Mouse (Mus musculus): ENCODE results near the gene Col8a2.
A peak's percentile ranks its signal among the peaks of the same experiment; 100 is the strongest.

Col8a2 gene

DNA sequence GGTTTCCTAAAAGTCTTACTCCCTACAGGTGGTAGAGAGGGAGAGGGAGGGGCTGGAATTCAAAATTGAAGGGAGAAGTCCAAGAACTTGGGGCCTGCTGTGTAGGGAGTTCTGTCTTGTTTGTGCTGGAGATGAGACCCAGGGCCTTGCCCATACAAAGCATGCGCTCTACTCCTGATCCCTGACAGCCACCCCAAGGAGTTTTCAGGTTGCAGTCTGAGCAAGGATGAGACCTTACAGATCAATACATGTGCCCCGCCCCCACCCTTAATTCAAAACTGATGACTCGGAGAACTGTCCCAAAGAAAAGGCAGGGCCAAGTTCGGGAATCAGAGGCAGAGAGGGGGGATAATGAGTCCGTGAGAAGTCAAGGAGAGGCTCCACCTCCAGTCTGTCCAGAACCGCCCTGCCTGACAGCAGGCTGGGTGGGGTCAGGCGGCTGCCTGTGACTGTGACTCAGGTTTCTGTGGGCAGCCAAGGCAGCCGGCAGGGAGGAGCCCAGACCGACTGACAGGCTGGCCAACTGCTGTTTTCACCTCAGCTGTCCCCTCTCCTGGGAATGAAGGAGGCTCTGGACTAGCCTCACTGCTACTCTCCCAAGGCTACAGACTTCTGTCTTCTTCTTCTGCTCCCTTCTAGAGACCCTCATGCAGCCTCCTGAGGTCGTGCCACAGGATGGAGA lies 25.9 kb upstream of the Col8a2 start:
- peak in 1 of 2 experiments; percentile 45 for DNase-seq (ENCODE audit: low spot score in 2 of 2)

DNA sequence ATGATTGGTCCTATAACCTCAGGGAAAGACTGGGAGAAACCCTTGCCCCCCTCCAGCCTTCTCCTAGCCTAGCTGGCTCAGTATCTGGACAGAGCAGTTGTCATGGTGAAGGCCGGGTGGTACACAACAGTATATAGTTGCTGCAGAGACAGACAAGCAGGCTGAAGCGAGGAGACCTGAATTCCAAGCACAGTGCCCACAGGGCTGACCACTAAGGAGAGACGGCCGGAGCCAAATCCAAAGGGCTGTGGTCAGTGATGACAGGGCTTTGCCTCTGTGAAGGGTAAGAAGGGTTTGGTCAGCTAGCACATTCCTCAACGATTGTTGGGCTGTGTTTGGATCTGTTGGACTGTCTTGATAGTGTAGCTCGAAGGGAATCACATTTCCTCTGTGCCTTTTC lies 25.3 kb upstream of the Col8a2 start:
- no peak for DNase-seq (ENCODE audit: low spot score in 2 of 2)

DNA sequence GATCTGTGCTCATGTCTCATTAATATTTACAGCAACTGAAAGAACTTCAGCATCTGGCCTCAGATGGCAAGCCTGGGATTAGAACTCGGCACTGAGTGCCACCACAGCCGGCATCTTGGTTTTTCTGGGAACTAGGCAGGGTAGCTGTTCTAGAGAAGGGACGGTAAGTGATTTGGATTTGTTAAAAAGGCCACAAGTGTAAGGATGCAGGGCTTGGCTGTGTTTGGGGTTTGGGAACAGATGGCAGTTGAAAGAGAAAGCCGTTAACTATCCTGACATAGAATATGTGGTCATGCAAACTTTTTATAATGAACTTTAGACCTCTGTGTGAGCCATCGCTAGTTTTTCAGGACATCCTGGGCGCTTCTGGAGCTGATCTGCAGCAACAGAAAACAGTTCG lies 24.9 kb upstream of the Col8a2 start:
- DNase-seq (ENCODE audit: low spot score in 2 of 2) = no peak

DNA sequence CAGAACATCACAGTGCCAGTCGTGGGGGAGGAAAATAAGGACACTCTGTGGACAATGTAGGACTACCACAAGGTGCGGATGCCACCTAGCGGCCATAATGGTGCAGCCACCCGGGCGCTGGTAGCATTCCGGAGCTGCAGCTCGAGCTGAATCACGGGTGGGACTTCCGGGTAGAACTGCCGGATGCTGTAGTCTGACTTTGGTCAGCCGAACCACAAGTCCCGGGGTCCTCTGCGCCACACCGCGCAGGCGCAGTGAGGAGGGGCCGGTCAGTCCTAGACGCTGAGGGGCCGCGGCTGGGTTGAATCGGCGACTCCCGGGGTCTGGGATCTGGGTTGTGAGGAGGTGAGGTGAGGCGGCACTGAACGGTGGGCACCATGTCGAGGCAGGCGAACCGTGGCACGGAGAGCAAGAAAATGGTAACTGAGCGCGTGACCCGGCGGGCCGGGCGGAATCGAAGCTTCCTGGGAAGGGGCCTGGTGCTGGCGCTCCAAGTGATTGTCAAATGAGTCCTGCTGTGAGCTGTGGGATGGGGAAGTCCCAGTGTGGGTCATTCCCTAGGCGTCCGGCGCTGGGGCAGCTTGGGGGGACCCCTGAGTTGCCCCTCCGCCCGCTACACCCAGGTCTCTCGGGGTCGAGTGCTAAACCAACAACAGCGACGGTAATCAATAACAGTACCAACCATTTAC lies 24.3 kb upstream of the Col8a2 start, which contains the start of gene Trappc3:
Gene Trappc3, plus strand, starts transcription at position 207 of the 689 bp plus-strand sequence.
- DNase-seq (ENCODE audit: low spot score in 2 of 2) = peak; percentile 100

DNA sequence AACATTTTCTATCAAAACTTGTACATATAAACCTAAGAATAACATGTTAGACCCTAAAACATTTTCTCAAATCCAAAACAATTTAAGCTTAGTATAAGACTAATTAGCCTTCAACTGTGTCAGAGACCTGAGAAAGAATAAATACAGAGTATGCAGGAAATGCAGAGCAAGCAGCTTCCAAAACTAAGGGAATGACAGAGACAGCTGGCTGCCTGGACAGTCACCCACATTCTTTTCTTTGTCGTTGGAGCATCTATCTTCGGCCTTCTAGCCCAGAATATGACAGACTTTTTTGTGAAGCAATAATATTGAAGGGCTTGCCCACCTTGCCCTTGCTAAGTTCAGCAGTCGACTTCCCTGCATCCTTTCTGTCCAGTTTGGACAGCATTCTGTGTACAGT lies 17.3 kb upstream of the Col8a2 start:
- DNase-seq (ENCODE audit: low spot score in 2 of 2) = no peak

DNA sequence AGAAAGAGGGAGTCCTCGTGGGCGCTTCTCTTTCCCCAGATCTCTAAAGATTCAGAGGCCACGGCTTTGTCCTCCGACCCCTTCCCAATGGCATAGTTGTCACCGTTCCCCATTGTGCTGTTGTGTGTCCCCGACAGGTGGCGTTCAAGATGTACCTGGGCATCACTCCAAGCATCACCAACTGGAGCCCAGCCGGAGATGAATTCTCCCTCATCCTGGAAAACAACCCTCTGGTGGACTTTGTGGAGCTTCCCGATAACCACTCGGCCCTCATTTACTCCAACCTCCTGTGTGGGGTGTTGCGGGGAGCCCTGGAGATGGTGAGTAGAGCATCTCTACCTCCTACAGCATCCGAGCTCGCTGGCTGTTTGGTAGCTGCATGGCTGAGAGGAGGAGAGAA lies 12.8 kb upstream of the Col8a2 start:
- DNase-seq (ENCODE audit: low spot score in 2 of 2) = no peak

DNA sequence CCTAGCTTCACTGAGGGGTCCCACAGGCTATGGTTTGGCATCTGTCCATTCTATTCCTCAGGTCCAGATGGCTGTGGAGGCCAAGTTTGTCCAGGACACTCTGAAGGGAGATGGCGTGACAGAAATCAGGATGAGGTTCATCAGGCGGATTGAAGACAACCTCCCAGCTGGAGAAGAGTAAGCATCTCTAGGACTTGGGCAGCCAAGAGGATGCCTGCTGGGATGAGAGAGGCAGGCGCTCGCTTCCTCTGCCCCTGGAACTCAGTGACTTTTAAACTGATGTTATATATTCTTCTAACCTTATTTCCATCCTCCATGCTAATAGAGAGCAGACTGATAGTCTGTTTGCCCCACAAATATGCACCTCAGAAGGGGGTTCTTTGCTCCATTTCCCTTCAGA lies 11.5 kb upstream of the Col8a2 start:
- DNase-seq (ENCODE audit: low spot score in 2 of 2) = no peak

DNA sequence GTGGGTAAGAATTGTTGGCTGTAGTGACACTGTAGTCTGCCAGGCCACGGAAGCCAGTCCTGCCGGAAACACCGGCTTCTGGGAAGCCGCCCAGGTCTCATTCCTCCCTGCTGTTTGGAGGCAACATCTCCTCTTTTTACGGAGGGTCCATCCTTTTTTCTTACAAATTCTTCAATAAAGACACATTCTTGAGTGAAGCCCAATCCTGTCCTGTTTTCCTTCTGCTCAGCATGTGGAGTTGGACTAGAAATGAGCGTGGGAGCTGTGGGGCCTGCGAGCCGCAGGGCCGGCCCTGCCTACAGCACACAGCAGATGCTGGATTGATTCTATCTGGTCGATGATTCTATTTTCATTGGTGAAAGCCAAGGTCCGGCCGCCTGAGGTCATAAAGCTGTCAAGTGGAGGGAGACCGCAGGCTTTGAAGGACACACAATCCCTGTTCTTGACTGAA lies 10.9 kb upstream of the Col8a2 start:
- no peak for DNase-seq (ENCODE audit: low spot score in 2 of 2)

DNA sequence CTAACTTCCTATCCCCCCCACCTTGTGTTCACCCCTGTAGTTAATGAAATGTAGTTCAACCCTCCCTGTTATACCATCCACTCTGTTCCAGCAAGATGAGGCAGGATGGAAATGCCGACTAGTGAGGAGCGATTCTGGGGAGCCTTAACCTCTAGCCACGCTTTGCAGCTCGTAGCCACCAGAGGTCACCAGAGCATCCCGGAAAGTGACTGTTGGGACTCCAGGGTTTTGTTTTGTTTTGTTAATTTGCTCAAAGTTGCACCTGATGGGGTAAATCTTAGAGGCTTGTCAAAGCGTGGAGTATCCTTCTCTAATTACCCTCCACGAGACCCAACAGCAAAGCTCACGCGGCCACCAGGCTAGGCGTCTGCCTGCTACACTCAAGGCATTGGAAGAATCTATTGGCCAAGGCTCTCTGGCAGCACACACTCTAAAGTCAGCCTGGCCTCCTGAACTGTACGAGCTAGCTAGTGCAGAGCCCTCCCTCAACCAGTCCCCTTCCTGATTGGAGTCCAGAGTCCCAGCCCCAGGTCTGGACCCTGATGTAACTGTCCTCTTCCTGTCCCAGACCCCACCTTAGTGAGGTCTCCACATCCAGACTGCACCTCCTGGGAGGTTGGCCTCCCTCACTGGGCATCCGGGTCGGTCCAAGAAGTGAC lies 8.6 kb upstream of the Col8a2 start:
- no peak for DNase-seq (ENCODE audit: low spot score in 2 of 2)

DNA sequence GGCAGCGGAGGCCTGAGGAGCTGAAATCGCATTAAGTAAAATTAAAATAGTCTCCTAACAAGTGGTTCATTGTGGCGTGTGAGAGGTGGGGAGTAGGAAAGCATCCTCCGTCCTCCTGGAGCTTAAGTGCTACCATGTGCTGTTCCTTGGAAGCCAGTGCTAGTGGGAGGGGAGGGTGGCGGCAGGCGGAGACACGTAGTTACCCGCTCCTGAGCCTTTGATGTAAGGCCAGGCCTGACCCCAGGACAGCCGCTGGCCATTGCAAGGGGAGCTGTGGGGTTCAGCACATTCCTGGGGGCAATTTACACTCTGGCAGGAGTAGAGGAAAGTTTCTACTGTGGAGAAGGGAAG lies 8.1 kb upstream of the Col8a2 start:
- DNase-seq (ENCODE audit: low spot score in 2 of 2) = no peak

DNA sequence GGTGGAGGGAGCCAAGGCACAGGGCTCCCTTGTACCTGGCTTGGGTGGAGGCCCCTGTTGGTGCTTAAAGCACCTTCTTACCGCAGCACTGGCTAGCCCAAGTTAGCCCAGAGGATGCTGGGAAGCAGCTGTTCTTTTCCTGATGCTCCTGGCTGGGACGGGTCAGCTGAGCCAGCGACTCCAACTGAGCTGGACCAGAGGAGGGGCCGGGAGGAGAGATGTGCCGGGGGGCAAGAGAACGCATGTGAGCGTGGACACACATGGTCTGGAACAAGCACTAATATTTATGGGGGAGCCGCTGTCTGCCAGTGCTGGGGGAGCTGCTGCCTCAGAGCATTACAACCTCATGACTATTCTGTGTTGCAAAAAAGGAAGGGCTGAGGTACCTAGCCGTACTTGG lies 7.6 kb upstream of the Col8a2 start:
- DNase-seq (ENCODE audit: low spot score in 2 of 2) = no peak

DNA sequence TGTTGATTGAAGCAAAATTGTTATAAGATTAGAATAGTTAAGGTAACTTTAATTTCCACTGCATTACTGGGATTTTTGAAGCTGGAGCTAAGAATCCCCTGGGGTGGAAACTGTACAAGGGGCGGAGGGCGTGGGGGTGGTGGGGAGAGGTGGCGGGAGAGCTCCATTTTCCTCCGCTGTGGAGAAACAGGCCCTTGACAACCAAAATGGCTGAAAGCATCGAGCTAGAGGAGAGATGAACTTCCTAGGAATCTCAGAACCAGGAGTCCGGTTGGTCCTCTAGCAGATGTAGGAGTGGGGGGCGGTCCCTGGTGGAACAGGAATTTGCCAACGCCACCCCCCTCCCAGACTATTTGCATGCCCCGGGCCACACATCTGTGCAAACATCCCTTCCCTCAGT lies 4.9 kb upstream of the Col8a2 start:
- DNase-seq (ENCODE audit: low spot score in 2 of 2) = no peak

DNA sequence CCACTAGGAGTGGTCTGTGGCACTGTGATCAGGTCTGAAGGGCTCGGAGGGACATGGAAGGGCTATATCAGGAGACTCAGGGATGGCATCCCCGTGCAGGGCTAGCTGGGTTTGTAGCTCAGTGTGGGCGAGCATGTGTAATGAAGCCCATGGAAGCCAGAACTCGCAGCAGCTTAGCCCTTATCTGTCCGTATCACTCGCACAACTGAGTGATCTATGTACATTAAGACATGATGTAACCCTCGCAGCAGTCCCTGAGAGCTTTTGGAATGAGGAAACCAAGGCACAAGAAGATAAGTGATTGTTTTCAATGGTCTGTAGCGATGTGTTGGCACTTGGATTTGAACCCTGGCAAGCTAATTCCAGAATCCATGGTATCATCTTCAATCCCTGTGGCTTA lies 3.0 kb upstream of the Col8a2 start:
- no peak for DNase-seq (ENCODE audit: low spot score in 2 of 2)

DNA sequence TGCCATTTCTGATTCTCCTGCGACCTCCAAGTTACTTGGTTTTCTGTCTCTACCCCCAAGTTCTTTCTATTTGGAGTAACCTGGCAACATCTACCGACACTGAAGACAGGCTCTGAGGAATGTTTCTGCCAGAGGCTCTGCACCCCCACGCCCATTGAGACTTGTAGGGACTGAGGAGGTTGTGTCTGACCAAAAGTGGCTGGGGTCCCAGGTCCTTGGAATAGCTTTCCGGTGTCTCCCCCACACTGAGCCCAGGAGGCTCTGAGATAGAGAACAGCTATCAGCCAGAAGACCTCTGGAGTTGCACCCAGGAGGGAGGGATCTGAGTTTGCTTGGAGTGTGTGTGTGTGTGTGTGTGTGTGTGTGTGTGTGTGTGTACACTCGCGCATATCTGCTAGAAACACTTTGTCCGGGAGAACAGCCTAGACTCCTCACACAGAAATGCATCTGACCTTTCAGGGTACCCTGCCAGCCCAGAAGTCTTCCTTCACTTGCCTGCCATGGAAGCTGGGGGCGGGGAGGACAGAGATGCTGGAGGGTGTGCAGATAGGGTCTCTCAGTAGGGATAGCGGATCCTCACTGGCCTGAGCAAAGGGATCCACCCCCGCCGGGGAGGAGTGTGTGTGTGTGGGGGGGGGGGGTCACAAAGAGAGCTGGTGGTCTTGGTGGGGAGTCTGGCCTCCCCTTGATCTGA lies 856 bp downstream of the Col8a2 start:
- no peak for DNase-seq (ENCODE audit: low spot score in 2 of 2)

DNA sequence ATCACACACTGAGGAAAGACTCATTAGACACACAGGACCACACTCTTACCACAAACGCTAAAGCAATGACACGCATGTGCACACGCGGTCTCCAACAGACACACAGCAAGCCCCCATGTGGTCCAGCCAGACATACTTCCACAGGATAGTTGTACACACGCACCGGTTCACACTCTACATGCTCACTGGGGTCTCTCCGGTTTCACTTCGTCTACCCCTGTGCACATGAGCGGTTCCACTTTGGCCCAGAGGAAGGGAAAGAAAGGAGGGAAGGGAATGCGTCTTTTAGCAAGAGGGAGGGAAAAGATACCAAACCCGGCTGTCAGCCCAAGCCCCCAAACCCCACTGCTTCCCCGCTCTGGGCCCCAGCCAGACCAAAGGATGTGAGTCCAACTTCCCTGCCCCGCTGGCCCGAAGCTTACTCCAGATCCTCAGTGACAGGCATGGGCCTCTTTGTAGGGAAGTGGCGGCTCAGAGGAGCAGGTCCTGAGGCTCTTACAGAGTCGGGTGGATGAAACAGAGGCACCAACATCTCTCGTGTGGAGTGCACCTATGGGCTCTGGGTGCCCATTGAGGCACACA lies 1.6 kb downstream of the Col8a2 start:
- no peak for DNase-seq (ENCODE audit: low spot score in 2 of 2)

DNA sequence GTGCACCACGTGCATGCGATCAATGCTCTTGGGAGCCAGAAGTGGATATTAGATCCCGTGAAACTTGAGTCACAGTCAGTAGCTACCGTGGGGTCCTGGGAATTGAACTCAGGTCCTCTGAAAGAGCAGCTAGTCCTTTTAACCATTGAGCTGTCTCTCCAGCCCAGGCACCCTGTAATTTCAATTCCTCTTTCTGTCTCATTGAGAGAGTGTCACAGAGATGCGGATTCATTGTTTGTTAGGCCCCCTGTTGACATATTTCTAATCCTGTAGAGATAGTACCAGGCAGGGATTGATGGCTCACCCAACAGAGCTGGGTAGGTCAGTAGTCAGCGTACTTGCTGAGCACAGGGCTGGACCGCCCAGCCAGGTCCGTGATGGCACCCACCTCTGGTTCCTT lies 3.7 kb downstream of the Col8a2 start:
- no peak for DNase-seq (ENCODE audit: low spot score in 2 of 2)

DNA sequence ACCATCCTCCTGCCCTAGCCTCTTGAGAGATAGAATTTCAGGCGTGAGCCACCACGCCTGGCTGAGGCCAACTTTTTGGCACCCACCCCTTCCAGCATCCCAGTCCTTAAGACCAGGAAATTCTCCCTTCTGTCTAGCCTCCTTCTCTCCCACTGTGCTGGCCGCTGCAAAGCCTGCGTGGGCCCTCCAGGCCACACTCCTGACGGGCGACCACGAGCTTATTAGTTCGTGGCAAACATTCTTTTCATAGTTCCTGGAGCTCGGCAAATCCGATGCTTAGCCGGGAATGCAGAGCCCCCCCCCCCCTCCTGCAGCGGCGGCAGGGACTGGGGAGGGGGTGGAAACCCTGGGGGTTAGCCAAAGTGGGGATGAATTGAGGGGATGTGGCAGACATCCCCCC lies 4.6 kb downstream of the Col8a2 start:
- no peak for DNase-seq (ENCODE audit: low spot score in 2 of 2)

DNA sequence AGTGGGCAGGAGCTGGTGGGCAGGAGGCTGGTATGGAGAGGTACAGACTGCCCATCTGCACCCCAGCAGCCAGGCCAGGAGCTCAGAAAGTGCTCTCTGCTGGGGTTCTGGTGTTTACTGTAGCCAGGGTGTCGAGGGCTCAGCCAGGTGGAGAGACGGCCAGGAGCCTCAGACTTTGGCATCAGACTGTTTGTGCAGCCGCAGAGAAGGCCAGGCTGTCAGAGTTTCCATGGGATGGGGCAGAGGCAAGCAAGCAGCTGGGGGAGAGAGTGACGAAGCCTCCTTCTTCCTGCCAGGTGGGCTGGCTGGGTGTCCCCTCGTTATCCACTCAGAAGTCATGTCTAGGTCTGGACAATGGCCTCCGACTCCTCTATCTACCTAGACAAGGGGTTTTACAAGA lies 8.6 kb downstream of the Col8a2 start:
- DNase-seq (ENCODE audit: low spot score in 2 of 2) = no peak

DNA sequence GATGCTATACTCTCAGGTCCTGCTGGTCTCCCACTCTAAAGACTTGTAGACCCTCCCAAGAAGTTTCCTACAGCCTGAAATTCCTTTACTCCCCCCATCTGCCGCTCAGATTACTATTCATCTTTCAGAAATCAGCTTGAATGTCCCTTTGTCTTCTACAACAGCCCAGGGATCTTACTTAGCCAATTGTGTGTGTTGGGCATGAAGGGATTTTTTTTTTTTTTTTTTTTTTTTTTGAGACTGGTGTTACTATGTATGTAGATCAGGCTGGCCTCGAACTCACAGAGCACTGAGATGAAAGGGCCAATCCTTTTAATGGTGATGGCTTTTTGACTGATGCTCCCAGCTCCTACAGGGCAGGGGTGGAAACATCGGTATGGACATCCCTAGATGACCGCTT lies 9.3 kb downstream of the Col8a2 start:
- no peak for DNase-seq (ENCODE audit: low spot score in 2 of 2)

DNA sequence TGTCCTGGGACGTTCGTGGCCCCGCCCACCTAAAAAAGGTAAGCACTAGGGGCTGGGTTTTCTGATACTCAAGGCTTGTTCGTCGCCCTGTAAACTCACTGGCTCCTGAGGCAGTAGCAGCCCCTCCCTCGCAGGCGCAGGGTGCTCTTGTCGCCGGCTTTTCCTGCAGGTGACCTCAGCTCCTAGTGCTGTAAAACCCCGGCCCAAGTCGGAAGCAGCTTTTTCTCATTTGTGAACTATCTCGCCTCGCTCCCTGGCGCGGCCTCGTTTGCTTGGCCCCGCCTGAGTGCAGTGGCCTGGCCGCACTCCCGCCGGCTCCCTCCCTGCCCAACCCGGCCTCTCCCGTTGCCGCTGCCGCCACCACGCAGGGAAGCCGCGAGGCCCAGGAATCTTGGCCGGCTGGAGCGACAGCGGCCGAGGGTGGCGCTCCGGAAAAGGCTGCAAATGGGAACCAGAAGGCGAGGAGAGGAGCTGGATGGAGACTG lies 10.1 kb downstream of the Col8a2 start:
- DNase-seq (ENCODE audit: low spot score in 2 of 2) = peak; percentile 52 to 67

DNA sequence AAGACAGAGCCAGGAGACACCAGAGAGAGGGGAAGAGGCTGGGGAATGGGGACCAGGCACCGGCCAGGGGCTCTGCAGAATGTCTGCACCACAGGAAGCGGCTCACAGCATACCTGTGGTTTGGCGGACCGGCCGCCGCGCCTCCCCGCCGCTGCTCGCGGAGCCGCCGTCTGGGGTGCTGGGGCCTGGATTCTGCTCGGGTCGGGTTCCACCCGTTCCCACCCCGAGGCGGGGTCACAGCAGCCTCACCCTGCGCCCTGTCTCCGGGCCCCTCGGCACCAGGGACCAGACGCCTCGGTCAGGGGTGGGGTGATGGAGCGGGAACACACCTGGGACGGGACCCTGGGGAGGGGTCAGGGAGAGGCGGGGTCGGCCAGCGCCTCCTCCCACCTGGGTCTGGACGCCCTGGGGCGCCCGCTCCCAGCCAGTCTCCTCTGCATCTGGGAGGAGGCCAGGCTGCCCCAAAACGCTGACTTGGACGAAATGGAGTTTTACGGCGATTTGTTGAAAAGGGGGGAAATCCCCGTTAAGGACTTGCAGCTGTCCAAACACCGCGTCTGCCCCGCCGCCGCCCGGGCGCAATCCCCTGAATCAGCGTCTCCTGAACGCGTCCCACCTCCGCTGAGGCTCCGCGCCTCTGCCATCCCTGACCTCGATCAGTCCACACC lies 14.5 kb downstream of the Col8a2 start:
- no peak for DNase-seq (ENCODE audit: low spot score in 2 of 2)

Measured in right cerebral cortex, postnatal 10 days (tissue).